8 mouse cellular contexts compared by ENCODE assay signal in the genomic region with DNA sequence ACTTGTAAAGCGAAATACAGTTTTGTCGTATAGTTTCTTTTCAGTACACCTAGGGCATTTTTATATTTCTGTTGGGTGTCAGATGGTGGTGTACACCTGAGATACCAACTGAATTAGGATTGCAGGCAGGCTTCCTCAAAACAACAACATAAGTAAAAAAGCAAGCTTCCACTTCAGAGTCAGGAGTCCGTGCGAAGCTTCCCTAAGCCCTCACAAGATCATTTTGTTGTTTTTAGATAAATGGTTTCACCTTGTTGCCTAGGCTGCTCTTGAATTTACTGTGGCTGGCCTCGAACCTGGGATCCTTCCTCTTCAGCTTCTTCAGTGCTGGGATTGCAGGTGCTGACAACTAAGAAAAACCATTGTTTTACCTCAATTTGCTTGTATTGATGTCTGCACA. TPM values are rescaled to one million over a fixed set of nuclear protein-coding genes. Genes with fewer than 3 reads are reported as not detected.
A peak's percentile ranks its signal among the peaks of the same experiment; 100 is the strongest.
DNase-seq lines count a peak whose midpoint lies in the region; ATAC-seq and TF ChIP-seq lines count a peak whose summit lies in the region.

No protein-coding gene starts in this region.

- TF ChIP-seq CTCF in liver, postnatal 0 days (IDR thresholded peaks at IDR 0.05; ENCODE audit: low read depth), result no peak

- intact Hi-C loops in heart, postnatal 25 days (cut with DNase I), result loop anchor here (2.0 kb wide), 2 partner anchors 57 to 125 kb away; a partner anchor contains a TSS

- no peaks in the 10 kb centered on the region for H3K36me3 ChIP-seq in heart, embryonic 11.5 days (ENCODE audit: control insufficient read depth, insufficient read depth, low read length)
- peaks cover 4% of the 10 kb centered on the region; the same call in 1 of the 2 replicates for H3K36me3 ChIP-seq in forebrain, embryonic 13.5 days (ENCODE audit: poor library complexity, severe bottlenecking)
- H3K36me3 ChIP-seq in liver, postnatal 0 days (replicated peaks; ENCODE audit: insufficient read depth, low read length), result 0 out of 2 replicates have a peak, but pooled peaks cover 4% of the 10 kb centered on the region

- no peak for ATAC-seq in heart, embryonic 11.5 days (replicated peaks; ENCODE audit: insufficient number of reproducible peaks, low FRiP score, low TSS enrichment)
- no peak for ATAC-seq in forebrain, embryonic 13.5 days
- no peak for ATAC-seq in liver, postnatal 0 days

- 27% methylated on average over 5 of the region's 5 CpGs for WGBS in heart, embryonic 11.5 days (ENCODE audit: insufficient replicate concordance)
- 38% methylated on average over 5 of the region's 5 CpGs for WGBS in forebrain, embryonic 13.5 days
- 23% methylated on average over 5 of the region's 5 CpGs for WGBS in liver, postnatal 0 days (ENCODE audit: insufficient replicate concordance)

- no peak overlapping the region for H3K27ac ChIP-seq in heart, embryonic 11.5 days (ENCODE audit: low read depth, low read length)
- no peak overlapping the region for H3K27ac ChIP-seq in forebrain, embryonic 13.5 days
- H3K27ac ChIP-seq in liver, postnatal 0 days (ENCODE audit: low read depth), result peak overlapping the region; percentile 99; the same call in 1 of the 2 replicates

- no peak for TF ChIP-seq EP300 in liver, postnatal 0 days (IDR thresholded peaks at IDR 0.05; ENCODE audit: low read depth)

- H3K4me3 ChIP-seq in heart, embryonic 11.5 days (ENCODE audit: low read depth, low read length), result peak overlapping the region; percentile 97
- peak overlapping the region; percentile 98 for H3K4me3 ChIP-seq in forebrain, embryonic 13.5 days
- peak overlapping the region; percentile 96 for H3K4me3 ChIP-seq in liver, postnatal 0 days (ENCODE audit: low read depth, low read length)

- DNase-seq in heart, postnatal 25 days (ENCODE audit: low spot score), result no peak
- peak; percentile 19 for DNase-seq in CD4-positive helper T cell, adult 2 months (ENCODE audit: low read depth, low spot score)
- peak; percentile 17 for DNase-seq in liver, postnatal 0 days
- no peak for DNase-seq in ovary, postnatal 10 days (ENCODE audit: low spot score)
- no peak for DNase-seq in urinary bladder, postnatal 14 days (ENCODE audit: low spot score)
- DNase-seq in cerebellum, postnatal 4 days (ENCODE audit: low spot score in 2 of 2), result no peak

- H3K9ac ChIP-seq in heart, embryonic 11.5 days (ENCODE audit: low read depth, low read length), result peak overlapping the region; percentile 100
- peak overlapping the region; percentile 99 for H3K9ac ChIP-seq in forebrain, embryonic 13.5 days
- H3K9ac ChIP-seq in liver, postnatal 0 days (replicated peaks), result peak overlapping the region; percentile 99

- H3K4me2 ChIP-seq in heart, embryonic 11.5 days, result peak overlapping the region; percentile 86
- peak overlapping the region; percentile 77 for H3K4me2 ChIP-seq in forebrain, embryonic 13.5 days
- peak overlapping the region; percentile 91 for H3K4me2 ChIP-seq in liver, postnatal 0 days (ENCODE audit: low read depth, low read length)

- H3K4me1 ChIP-seq in heart, embryonic 11.5 days (ENCODE audit: control insufficient read depth, insufficient read depth, low read length), result peaks cover 19% of the 10 kb centered on the region
- peaks cover 34% of the 10 kb centered on the region for H3K4me1 ChIP-seq in forebrain, embryonic 13.5 days
- H3K4me1 ChIP-seq in liver, postnatal 0 days (ENCODE audit: insufficient read depth), result peaks cover 38% of the 10 kb centered on the region

- no peaks in the 10 kb centered on the region for H3K9me3 ChIP-seq in heart, embryonic 11.5 days (replicated peaks; ENCODE audit: control insufficient read depth, low read length)
- no peaks in the 10 kb centered on the region for H3K9me3 ChIP-seq in forebrain, embryonic 13.5 days (replicated peaks)
- H3K9me3 ChIP-seq in liver, postnatal 0 days (ENCODE audit: low read length), result no peaks in the 10 kb centered on the region

- no peaks in the 10 kb centered on the region for H3K27me3 ChIP-seq in heart, embryonic 11.5 days (ENCODE audit: control insufficient read depth, insufficient read depth, low read length)
- H3K27me3 ChIP-seq in forebrain, embryonic 13.5 days, result no peaks in the 10 kb centered on the region
- H3K27me3 ChIP-seq in liver, postnatal 0 days (ENCODE audit: insufficient read depth, low read length), result no peaks in the 10 kb centered on the region

RNA-seq across cellular contexts. Expression of a gene that starts 1.2 kb away (rescaled TPM):
- 33.0 and 39.0 TPM in 2 replicates for polyA plus RNA-seq in heart, embryonic 11.5 days (2014; fragmentation: Nextera tagmentation; extraction: Ambion mirVana)
- total RNA-seq in heart, postnatal 25 days (2021), result 10 to 100 TPM; 38.0 to 49.8 TPM
- polyA plus RNA-seq in forebrain, embryonic 13.5 days (2015; fragmentation: Nextera tagmentation; extraction: Ambion mirVana), result 39.7 and 41.8 TPM in 2 replicates
- polyA plus RNA-seq in liver, postnatal 0 days (2015; fragmentation: Nextera tagmentation; extraction: Ambion mirVana), result 9.6 and 10.1 TPM in 2 replicates

RNA-seq across cellular contexts. Expression of a gene that starts 56.9 kb away (rescaled TPM):
- 0.27 and 0.65 TPM in 2 replicates for polyA plus RNA-seq in heart, embryonic 11.5 days (2014; fragmentation: Nextera tagmentation; extraction: Ambion mirVana)
- under 1 TPM; 0.13 to 0.25 TPM for total RNA-seq in heart, postnatal 25 days (2021)
- 1.7 and 3.0 TPM in 2 replicates for polyA plus RNA-seq in forebrain, embryonic 13.5 days (2015; fragmentation: Nextera tagmentation; extraction: Ambion mirVana)
- 0.09 and 0.53 TPM in 2 replicates for polyA plus RNA-seq in liver, postnatal 0 days (2015; fragmentation: Nextera tagmentation; extraction: Ambion mirVana)

RNA-seq across cellular contexts. Expression of a gene that starts 57.2 kb away (rescaled TPM):
- 7.9 and 10.2 TPM in 2 replicates for polyA plus RNA-seq in heart, embryonic 11.5 days (2014; fragmentation: Nextera tagmentation; extraction: Ambion mirVana)
- total RNA-seq in heart, postnatal 25 days (2021), result 10 to 100 TPM; 11.1 to 15.0 TPM
- 8.2 and 9.6 TPM in 2 replicates for polyA plus RNA-seq in forebrain, embryonic 13.5 days (2015; fragmentation: Nextera tagmentation; extraction: Ambion mirVana)
- polyA plus RNA-seq in liver, postnatal 0 days (2015; fragmentation: Nextera tagmentation; extraction: Ambion mirVana), result 1.4 and 1.5 TPM in 2 replicates

Comparison
In these comparisons a context has a peak if more than half of its experiments do, and no peak if none do; other contexts are left out.
1. DNase-seq: peak in CD4-positive helper T cell, adult 2 months (single experiment) and liver, postnatal 0 days (single experiment); none in heart, postnatal 25 days (single experiment), ovary, postnatal 10 days (single experiment), urinary bladder, postnatal 14 days (single experiment) and cerebellum, postnatal 4 days (0 of 2).
2. Peak in every context shown above with its lines, with median percentiles within 50 percentile points of each other: H3K4me2 ChIP-seq, H3K4me3 ChIP-seq and H3K9ac ChIP-seq.